Mouse (Mus musculus) liver, adult 2 months (tissue): ENCODE measurements around the gene Efhd2.

Source experiments
- CTCF ChIP-seq: fragments of 200-500 bp; IDR thresholded peaks from 2 replicates; pipeline ENCODE4 v1.5.1; 2011; ENCODE audit warnings: low read depth, low read length, control low read depth
- POLR2A ChIP-seq: fragments of 200-500 bp; IDR thresholded peaks from 2 replicates; pipeline ENCODE4 v1.6.1; 2011; ENCODE audit warnings: low read length, control low read depth; ENCODE audit not compliant: insufficient read depth; ENCODE audit errors: extremely low read depth

- TF ChIP-seq CTCF: no peak
- no peak for TF ChIP-seq POLR2A
These were observed 564 bp downstream of the Efhd2 start for GRCm38 (mm10) chr4:141874111-141874600.
